Mouse (Mus musculus) lung, embryonic 14.5 days (tissue): ENCODE measurements around the gene Tmem33. TPM values are rescaled to one million over a fixed set of nuclear protein-coding genes. Genes with fewer than 3 reads are reported as not detected.

Source experiments
- ATAC-seq: fragments of 200-750 bp; cut with Nextera tagmentation; 2 replicates; pipeline ENCODE4 v1.8.0; 2017; ENCODE audit warnings: mild to moderate bottlenecking, moderate TSS enrichment, moderate library complexity; ENCODE audit not compliant: insufficient read depth
- DNase-seq: peaks from one replicate; pipeline ENCODE4 v3.0.0-alpha.2; 2015
- H3K27ac ChIP-seq: fragments of 300-500 bp; sonication (generic); 2 replicates; pipeline ENCODE4 v1.5.1; 2014; ENCODE audit warnings: low read depth, mild to moderate bottlenecking, moderate library complexity
- H3K27me3 ChIP-seq: fragments of 300-500 bp; sonication (generic); 2 replicates; pipeline ENCODE4 v1.6.1; 2014; ENCODE audit warnings: low read length, control low read depth; ENCODE audit not compliant: insufficient read depth
- H3K36me3 ChIP-seq: fragments of 300-500 bp; sonication (generic); 2 replicates; pipeline ENCODE4 v1.6.1; 2014; ENCODE audit warnings: control low read depth; ENCODE audit not compliant: insufficient read depth
- H3K4me1 ChIP-seq: fragments of 300-500 bp; sonication (generic); 2 replicates; pipeline ENCODE4 v1.6.1; 2014; ENCODE audit warnings: antibody characterized with exemption, control low read depth; ENCODE audit not compliant: insufficient read depth
- H3K4me2 ChIP-seq: fragments of 300-500 bp; sonication (generic); 2 replicates; pipeline ENCODE4 v1.6.1; 2014; ENCODE audit warnings: mild to moderate bottlenecking
- H3K4me3 ChIP-seq: fragments of 300-500 bp; sonication (generic); 2 replicates; pipeline ENCODE4 v1.5.1; 2014; ENCODE audit warnings: low read depth, low read length
- H3K9ac ChIP-seq: fragments of 300-500 bp; sonication (generic); 2 replicates; pipeline ENCODE4 v1.6.1; 2014
- H3K9me3 ChIP-seq: fragments of 300-500 bp; sonication (generic); 2 replicates; pipeline ENCODE4 v1.6.1; 2016; ENCODE audit warnings: low read depth, low read length, control low read depth
- CTCF ChIP-seq: IDR thresholded peaks from 2 replicates; pipeline ENCODE4 v1.5.1; 2016; ENCODE audit warnings: antibody characterized with exemption, low read depth
- WGBS: fragments of 180-500 bp; shearing (Covaris S2); extraction: QIAGEN DNeasy Blood & Tissue Kit; methylation state at CpG from one replicate; pipeline ENCODE4 v1.1.7; 2014; 5-methylcytosine and 5-hydroxymethylcytosine counted together
- polyA plus RNA-seq: library from polyadenylated mRNA; unstranded; fragments of >200 nt; fragmentation: Nextera tagmentation; extraction: Ambion mirVana; gene quantifications from 2 replicates; pipeline ENCODE4 v1.2.1, GENCODE M21; 2014

Gene Tmem33
- polyA plus RNA-seq, 1 experiment from 2014 or later = 73.9 TPM

DNA sequence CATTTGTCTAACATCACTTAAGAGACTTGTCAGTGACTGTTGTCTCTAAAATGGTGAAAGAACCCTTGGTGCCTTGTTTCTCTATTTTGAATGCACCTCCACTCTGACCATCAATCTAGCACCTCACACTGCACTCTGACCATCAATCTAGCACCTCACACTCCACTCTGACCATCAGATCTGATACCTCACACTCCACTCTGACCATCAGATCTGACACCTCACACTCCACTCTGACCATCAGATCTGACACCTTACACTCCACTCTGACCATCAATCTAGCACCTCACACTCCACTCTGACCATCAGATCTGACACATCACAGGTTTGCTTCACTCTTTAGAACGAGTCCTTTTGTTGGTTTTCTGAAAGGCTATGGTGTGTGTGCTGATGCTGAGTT, 63.7 kb downstream of the Tmem33 start:
- WGBS = 33% methylated on average over 1 of the region's 1 CpGs
- H3K9ac ChIP-seq = no peak overlapping the region
- H3K27ac ChIP-seq = no peak overlapping the region
- no peaks in the 10 kb centered on the region for H3K9me3 ChIP-seq
- no peak overlapping the region for H3K4me2 ChIP-seq
- no peaks in the 10 kb centered on the region for H3K27me3 ChIP-seq
- H3K36me3 ChIP-seq = peaks cover 12% of the 10 kb centered on the region; the same call in 1 of the 2 replicates
- no peak for DNase-seq
- no peaks in the 10 kb centered on the region for H3K4me1 ChIP-seq
- H3K4me3 ChIP-seq = no peak overlapping the region
- TF ChIP-seq CTCF = no peak
- no peak for ATAC-seq

- no peak overlapping the region for H3K27ac ChIP-seq
- WGBS = 89% methylated on average over 6 of the region's 6 CpGs
- H3K36me3 ChIP-seq = peaks cover 54% of the 10 kb centered on the region
These were observed 80.4 kb downstream of the Tmem33 start for GRCm38 (mm10) chr5:67340811-67341210.

More at GRCm38 (mm10) chr5:67340811-67341210, 80.4 kb downstream of the Tmem33 start:
- no peaks in the 10 kb centered on the region for H3K9me3 ChIP-seq
- H3K4me1 ChIP-seq = no peaks in the 10 kb centered on the region
- no peak for ATAC-seq
- no peaks in the 10 kb centered on the region for H3K27me3 ChIP-seq
- no peak for TF ChIP-seq CTCF
- no peak overlapping the region for H3K4me3 ChIP-seq
- no peak overlapping the region for H3K9ac ChIP-seq
- no peak for DNase-seq
- H3K4me2 ChIP-seq = no peak overlapping the region

Other genes with a start within 250 kb of the Tmem33 start
- gene Phox2b, start 161.3 kb upstream of the Tmem33 start, polyA plus RNA-seq = 0.46 and 0.77 TPM in 2 replicates
- 93.7 and 109 TPM in 2 replicates for gene Slc30a9, start 46.4 kb downstream of the Tmem33 start, polyA plus RNA-seq
- gene Bend4, start 167.7 kb downstream of the Tmem33 start, polyA plus RNA-seq = 7.7 and 8.1 TPM in 2 replicates